ENCODE assay signal across 8 mouse cellular contexts in the genomic region with DNA sequence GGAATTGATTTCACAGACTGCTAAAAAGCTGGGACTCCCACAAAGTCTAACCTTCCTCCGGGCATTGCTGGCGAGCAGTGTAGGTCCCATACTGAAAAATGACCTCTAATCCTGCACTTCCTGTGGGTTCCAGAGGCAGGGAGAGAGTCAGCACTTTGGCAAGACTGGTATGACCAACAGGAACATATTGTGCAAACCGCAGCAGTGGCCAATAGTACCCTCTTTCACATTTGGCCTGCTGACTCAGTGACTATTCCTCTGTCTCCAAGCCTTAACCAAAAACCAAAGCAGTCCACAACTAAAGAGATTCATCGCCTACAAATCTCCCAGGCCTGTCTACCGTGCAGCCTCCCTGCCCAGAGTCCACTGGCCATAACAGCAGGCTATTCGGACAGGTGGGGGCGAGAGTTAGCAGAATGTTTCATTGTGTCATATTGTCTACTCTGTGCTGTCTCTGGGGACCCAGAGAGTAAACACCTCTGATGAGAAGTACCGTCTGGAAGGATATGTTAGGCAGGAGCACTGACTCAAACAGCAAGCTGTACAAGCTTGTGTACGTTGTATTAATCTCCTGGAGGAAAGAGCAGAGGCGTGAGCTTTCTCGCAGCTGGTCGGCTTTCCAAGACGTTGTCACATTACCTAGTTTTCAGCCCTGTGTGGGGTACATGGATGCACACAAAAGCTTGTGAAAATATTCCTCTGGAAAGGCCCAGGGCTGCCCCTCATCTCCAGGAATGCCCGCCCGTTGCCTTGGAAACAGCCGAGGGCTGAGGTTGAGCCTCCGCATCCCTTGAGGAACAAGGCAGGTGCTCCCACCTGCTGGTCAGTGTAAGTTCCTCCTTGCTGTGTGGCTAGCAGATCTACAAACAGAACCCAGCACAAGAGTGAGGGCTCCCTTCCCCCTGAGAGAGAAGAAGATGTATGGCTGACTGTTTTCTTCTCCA. TPM values are rescaled to one million over a fixed set of nuclear protein-coding genes. Genes with fewer than 3 reads are reported as not detected.
DNase-seq lines count a peak whose midpoint lies in the region; ATAC-seq and TF ChIP-seq lines count a peak whose summit lies in the region.

No protein-coding gene starts in this region.

- H3K4me2 ChIP-seq in kidney, postnatal 0 days (ENCODE audit: low read length), result no peak overlapping the region
- H3K4me2 ChIP-seq in stomach, embryonic 16.5 days (ENCODE audit: low read depth, low read length), result 0 out of 2 replicates have a peak overlapping the region, but pooled peaks have one; percentile 5

- peak overlapping the region; percentile 63 for H3K27ac ChIP-seq in gastrocnemius, adult 2 months
- H3K27ac ChIP-seq in embryonic fibroblast, embryonic 13.5 days (ENCODE audit: insufficient read depth, low read length), result peak overlapping the region; percentile 21
- H3K27ac ChIP-seq in kidney, postnatal 0 days, result no peak overlapping the region
- no peak overlapping the region; the same call in 1 of the 2 replicates for H3K27ac ChIP-seq in stomach, embryonic 16.5 days (ENCODE audit: low read length)

- no peak for TF ChIP-seq CTCF in gastrocnemius, adult 2 months (IDR thresholded peaks at IDR 0.05)
- TF ChIP-seq CTCF in embryonic fibroblast, embryonic 13.5 days (IDR thresholded peaks at IDR 0.05; ENCODE audit: borderline replicate concordance, insufficient read depth, low read length), result no peak; the same call in 1 of the 2 replicates
- peak; percentile 34; the same call in 1 of the 2 replicates for TF ChIP-seq CTCF in kidney, postnatal 0 days (IDR thresholded peaks at IDR 0.05; ENCODE audit: low read depth)

- DNase-seq in gastrocnemius, adult 2 months, result peak; percentile 42
- no peak for DNase-seq in gastrocnemius, postnatal 4 days (ENCODE audit: low spot score in 2 of 2)
- DNase-seq in Muller cell, postnatal 12 days (ENCODE audit: inconsistent ontology term), result peak; percentile 66
- DNase-seq in kidney, postnatal 0 days (ENCODE audit: low spot score), result no peak
- peak; percentile 60 for DNase-seq in lung, postnatal 36 days

- no peak overlapping the region for H3K4me3 ChIP-seq in gastrocnemius, adult 2 months
- no peak overlapping the region for H3K4me3 ChIP-seq in embryonic fibroblast, embryonic 13.5 days (ENCODE audit: insufficient read depth, low read length)
- no peak overlapping the region for H3K4me3 ChIP-seq in kidney, postnatal 0 days (replicated peaks; ENCODE audit: low read depth, low read length)
- H3K4me3 ChIP-seq in stomach, embryonic 16.5 days (replicated peaks; ENCODE audit: low read length), result no peak overlapping the region

- no peak overlapping the region for H3K9ac ChIP-seq in kidney, postnatal 0 days (ENCODE audit: low read depth, low read length)
- H3K9ac ChIP-seq in stomach, embryonic 16.5 days (ENCODE audit: low read length), result 0 out of 2 replicates have a peak overlapping the region, but pooled peaks have one; percentile 1

- no peaks in the 10 kb centered on the region for H3K27me3 ChIP-seq in kidney, postnatal 0 days (ENCODE audit: insufficient read depth, low read length)
- H3K27me3 ChIP-seq in stomach, embryonic 16.5 days (ENCODE audit: control insufficient read depth, insufficient read depth, low read length), result no peaks in the 10 kb centered on the region

- peaks cover 21% of the 10 kb centered on the region for H3K4me1 ChIP-seq in embryonic fibroblast, embryonic 13.5 days (ENCODE audit: control insufficient read depth, insufficient read depth, low read length)
- H3K4me1 ChIP-seq in kidney, postnatal 0 days (replicated peaks; ENCODE audit: insufficient read depth, low read length), result no peaks in the 10 kb centered on the region
- peaks cover 11% of the 10 kb centered on the region; the same call in 1 of the 2 replicates for H3K4me1 ChIP-seq in stomach, embryonic 16.5 days (ENCODE audit: control insufficient read depth, insufficient read depth, low read length)

- H3K9me3 ChIP-seq in kidney, postnatal 0 days (replicated peaks; ENCODE audit: low read length), result no peaks in the 10 kb centered on the region
- H3K9me3 ChIP-seq in stomach, embryonic 16.5 days (replicated peaks; ENCODE audit: control insufficient read depth, low read length), result no peaks in the 10 kb centered on the region

- WGBS in kidney, postnatal 0 days, result 61% methylated on average over 17 of the region's 17 CpGs
- 37% methylated on average over 17 of the region's 17 CpGs for WGBS in stomach, embryonic 16.5 days

- TF ChIP-seq POLR2A in embryonic fibroblast, embryonic 13.5 days (IDR thresholded peaks at IDR 0.05; ENCODE audit: low read depth, low read length), result no peak

- no peak; the same call in 1 of the 2 replicates for ATAC-seq in kidney, postnatal 0 days (replicated peaks; ENCODE audit: low FRiP score, low read depth)
- peak; percentile 9; the same call in 1 of the 2 replicates for ATAC-seq in stomach, embryonic 16.5 days (ENCODE audit: insufficient read depth, low FRiP score)
- no peak for ATAC-seq in erythroid progenitor cell, adult 5-6 weeks (replicated peaks; ENCODE audit: low FRiP score, poor library complexity, severe bottlenecking)

- intact Hi-C loops in gastrocnemius, adult 2 months (cut with DNase I), result loop anchor here (5.0 kb wide), 1 partner anchor 418 kb away; no protein-coding TSS in a partner anchor

- H3K36me3 ChIP-seq in kidney, postnatal 0 days (ENCODE audit: insufficient read depth, low read length), result no peaks in the 10 kb centered on the region
- H3K36me3 ChIP-seq in stomach, embryonic 16.5 days (ENCODE audit: control insufficient read depth, insufficient read depth, low read length), result no peaks in the 10 kb centered on the region

RNA-seq across cellular contexts. Expression of a gene that starts 32.3 kb away (rescaled TPM):
- not detected for total RNA-seq in gastrocnemius, adult 2 months (2021)
- not detected for total RNA-seq in gastrocnemius, postnatal 4 days (2021)
- not detected in 2 replicates for polyA plus RNA-seq in embryonic fibroblast, embryonic 13.5 days (2011; ENCODE audit: insufficient read length, low read depth, missing spikeins)
- not detected in 2 replicates for polyA plus RNA-seq in kidney, postnatal 0 days (2015; fragmentation: Nextera tagmentation; extraction: Ambion mirVana)
- polyA plus RNA-seq in stomach, embryonic 16.5 days (2015; fragmentation: Nextera tagmentation; extraction: Ambion mirVana), result not detected in 2 replicates
- not detected in 2 replicates for total RNA-seq in erythroid progenitor cell, adult 5-6 weeks (2015; ENCODE audit: low replicate concordance)
- not detected in 2 replicates for total RNA-seq in erythroid progenitor cell, adult 5-6 weeks (2017; ENCODE audit: low replicate concordance)

RNA-seq across cellular contexts. Expression of a gene that starts 45.0 kb away (rescaled TPM):
- total RNA-seq in gastrocnemius, adult 2 months (2021), result 1 to 10 TPM; 4.3 to 5.0 TPM
- 10 to 100 TPM; 11.2 to 14.2 TPM for total RNA-seq in gastrocnemius, postnatal 4 days (2021)
- polyA plus RNA-seq in embryonic fibroblast, embryonic 13.5 days (2011; ENCODE audit: insufficient read length, low read depth, missing spikeins), result 23.9 and 26.6 TPM in 2 replicates
- polyA plus RNA-seq in kidney, postnatal 0 days (2015; fragmentation: Nextera tagmentation; extraction: Ambion mirVana), result 35.3 and 38.7 TPM in 2 replicates
- polyA plus RNA-seq in stomach, embryonic 16.5 days (2015; fragmentation: Nextera tagmentation; extraction: Ambion mirVana), result 33.7 and 41.0 TPM in 2 replicates
- total RNA-seq in erythroid progenitor cell, adult 5-6 weeks (2015; ENCODE audit: low replicate concordance), result 50.3 and 51.9 TPM in 2 replicates
- total RNA-seq in erythroid progenitor cell, adult 5-6 weeks (2017; ENCODE audit: low replicate concordance), result 34.3 and 62.1 TPM in 2 replicates

Comparison
In these comparisons a context has a peak if more than half of its experiments do, and no peak if none do; other contexts are left out.
1. DNase-seq: peak in gastrocnemius, adult 2 months (single experiment), Muller cell, postnatal 12 days (single experiment) and lung, postnatal 36 days (single experiment); none in gastrocnemius, postnatal 4 days (0 of 2) and kidney, postnatal 0 days (single experiment).
2. H3K27ac ChIP-seq: peak in gastrocnemius, adult 2 months (single experiment) and embryonic fibroblast, embryonic 13.5 days (single experiment); none in kidney, postnatal 0 days (single experiment) and stomach, embryonic 16.5 days (single experiment).